Mouse (Mus musculus) testis, postnatal 10 days (tissue): Measurements from ENCODE around the gene Gfpt1.
"Not testable (repeated sequence)": the region's sequence is repeated elsewhere in the genome, so short reads cannot be mapped to it uniquely, and the experiment has no call there.

Experiments
- DNase-seq: peaks from one replicate; pipeline ENCODE4 v3.0.0; 2021; ENCODE audit warnings: low spot score

Gene Gfpt1

DNA sequence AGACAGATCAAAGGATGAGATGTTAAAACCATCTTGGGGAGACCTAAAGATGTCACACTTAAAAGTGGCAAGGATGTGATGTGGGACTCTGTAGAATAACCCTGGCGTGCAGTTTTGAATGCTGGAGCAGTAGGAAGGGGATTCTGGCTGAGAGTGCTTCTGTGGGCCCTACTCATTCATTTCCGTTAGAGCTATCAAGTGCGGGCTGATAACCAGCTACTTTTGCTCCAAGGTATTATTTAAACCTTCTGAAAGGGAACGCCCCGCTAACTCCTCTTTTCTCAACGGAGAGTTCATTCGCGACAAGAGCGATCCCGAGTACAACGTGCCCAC lies 676 bp upstream of the Gfpt1 start:
- no peak for DNase-seq

DNA sequence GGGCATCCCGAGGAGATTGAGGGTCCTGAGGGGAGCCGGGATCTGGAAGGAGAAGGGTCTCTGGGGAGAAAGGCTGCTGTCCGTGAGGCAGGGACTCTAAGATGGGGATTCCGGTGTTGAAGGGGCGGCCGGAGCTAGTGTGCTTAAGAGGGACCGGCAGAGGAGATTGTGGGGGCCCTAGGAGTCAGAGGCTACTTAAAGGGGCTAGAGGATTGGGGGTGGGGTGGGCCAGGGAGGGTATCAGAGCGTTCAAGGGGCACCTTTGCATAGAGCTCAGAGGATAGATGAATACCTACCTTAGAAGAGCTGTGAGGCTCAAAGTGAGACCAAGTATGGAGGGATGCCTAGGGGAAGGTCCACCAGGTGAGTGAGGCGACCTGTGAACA lies 478 bp downstream of the Gfpt1 start:
- DNase-seq, result no peak

DNA sequence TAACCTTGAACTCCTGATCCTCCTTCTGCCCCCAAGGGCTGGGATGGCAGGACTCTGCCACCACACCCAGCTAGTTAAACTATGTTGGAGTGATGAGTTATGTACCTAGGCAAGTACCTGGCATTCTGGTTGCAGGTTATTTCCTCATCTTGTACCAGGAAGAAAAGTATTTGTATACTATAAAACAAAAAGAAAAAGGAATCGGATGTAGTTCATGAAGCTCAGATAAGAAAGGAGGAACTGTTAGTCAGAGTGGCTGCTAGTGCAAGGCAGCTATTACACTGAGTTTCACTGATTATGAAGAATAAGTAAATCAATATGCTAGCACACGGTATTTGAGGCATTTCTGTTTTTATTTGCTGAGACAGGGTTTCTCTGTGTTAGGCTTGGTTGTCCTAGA lies 2.2 kb downstream of the Gfpt1 start:
- no peak for DNase-seq

DNA sequence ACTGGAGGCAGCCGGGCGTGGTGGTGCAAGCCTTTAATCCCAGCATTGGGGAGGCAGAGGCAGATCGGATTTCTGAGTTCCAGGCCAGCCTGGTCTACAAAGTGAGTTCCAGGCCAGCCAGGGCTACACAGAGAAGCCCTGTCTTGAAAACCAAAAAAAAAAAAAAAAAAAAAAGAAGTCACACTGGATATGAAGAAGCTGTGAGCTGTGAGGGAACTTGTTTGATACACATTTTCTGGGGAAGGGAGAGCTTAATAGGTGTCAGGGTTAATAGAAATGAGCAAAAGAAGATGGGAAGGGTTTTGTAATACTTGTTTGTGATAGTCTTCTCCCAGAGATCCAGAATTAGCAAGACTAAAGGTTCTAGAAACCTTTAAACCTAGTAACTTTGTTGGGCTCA lies 2.9 kb downstream of the Gfpt1 start:
- no peak for DNase-seq

DNA sequence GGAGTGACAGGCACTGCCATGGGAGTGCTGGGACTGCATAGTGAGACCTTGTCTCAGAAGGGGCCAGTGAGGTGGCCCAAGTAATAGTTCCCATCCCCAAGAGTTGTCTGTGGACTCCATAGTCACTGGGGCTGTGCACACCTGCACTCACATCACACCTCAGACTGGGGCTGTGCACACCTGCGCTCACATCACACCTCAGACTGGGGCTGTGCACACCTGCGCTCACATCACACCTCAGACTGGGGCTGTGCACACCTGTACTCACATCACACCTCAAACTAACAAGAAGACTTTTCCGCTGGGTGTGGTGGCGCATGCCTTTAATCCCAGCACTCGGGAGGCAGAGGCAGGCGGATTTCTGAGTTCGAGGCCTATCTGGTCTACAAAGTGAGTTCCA lies 6.1 kb downstream of the Gfpt1 start:
- DNase-seq, result not testable (repeated sequence)

DNA sequence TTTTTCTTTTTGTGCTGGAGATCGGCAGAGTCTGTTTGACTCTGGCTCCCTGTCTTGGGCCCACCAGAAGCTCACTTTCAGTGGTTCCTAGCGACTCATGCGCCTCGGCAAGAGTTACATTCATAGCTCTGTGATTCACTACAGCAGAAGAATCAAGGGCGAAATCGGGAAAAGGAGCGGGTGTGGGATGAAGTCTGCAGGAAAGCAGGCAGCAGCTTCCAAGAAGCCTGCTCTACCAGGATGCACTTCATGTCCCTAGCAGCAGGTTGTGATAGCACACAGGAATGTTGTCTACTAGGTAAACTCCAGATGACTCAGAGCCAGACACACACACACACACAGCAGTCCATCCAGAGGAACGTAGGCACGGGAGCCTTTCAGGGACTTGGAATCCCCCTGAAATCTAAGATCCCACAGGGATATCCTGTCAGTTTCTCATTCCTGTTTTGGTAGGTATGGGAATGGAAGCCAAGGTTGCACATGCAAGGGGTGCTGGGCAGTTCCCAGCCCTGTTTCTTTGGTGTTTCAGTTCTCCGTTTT lies 9.3 kb downstream of the Gfpt1 start:
- no peak for DNase-seq

DNA sequence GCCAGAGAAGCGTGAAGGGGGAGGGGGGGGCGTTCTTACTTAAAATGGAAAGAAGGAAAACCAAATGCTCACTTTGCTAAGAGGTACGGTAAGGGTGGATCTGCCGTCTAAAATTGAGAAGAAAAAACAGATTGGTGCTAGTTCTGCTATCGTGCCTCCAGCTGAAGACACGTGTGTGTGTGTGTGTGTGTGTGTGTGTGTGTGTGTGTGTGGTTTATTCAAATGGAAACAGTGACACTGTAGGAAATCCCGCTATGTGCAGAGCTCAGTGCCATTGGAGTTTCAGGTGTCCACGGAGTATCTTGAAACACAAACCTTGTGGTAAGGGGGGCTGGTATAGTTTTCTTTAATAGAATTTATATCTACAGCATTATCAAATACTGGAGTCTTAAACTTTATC lies 11.5 kb downstream of the Gfpt1 start:
- no peak for DNase-seq

DNA sequence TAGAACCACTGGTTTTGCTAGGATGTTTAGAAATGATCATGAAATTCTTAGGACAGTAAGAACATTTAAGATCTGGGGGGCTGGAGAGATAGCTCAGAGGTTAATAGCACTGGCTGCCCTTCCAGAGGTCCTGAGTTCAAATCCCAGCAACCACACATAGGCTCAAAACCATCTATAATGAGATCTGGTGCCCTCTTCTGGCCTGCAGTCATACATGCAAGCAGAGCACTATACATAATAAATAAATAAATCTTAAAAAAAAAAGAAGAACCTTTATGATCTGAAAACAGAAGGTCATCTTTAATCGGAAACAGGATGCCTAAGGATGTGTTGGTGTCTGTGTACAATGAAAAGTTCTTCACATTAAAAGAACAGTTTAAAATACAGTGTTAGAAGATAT lies 17.1 kb downstream of the Gfpt1 start:
- no peak for DNase-seq

DNA sequence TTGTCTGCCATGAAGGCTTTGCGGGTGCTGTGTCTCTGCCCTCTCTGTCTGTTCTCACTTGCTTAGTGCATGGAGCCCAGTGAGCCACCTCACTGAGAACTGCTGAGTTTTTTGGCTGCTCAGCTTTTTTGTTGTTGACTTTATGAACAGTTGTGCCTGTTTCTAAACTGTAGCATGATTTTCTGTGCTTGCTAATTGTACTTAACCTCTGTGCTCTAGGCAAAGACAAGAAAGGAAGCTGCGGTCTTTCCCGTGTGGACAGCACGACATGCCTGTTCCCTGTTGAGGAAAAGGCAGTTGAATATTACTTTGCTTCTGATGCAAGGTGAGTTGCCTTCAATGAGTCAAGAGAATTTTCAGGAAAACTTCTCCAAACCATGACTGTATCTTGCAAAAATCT lies 20.9 kb downstream of the Gfpt1 start:
- no peak for DNase-seq

DNA sequence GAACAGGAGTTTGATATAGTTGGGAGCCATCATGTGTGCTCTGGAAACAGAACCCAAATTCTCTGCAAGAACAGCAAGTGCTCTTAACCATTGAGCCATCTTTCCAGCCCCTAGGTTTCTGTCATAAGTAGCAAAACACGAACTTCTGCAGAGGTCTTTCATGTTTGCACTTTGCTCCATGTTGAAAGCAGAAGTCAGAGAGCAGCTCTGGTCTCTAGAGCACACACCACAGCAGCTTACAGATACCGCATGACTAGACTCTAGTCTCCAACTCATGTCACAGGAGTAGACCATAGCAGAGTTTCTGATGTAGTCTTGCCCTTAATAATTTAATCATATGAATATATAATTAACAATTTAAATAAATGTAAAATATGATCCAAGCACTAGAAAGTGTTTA lies 25.6 kb downstream of the Gfpt1 start:
- no peak for DNase-seq

DNA sequence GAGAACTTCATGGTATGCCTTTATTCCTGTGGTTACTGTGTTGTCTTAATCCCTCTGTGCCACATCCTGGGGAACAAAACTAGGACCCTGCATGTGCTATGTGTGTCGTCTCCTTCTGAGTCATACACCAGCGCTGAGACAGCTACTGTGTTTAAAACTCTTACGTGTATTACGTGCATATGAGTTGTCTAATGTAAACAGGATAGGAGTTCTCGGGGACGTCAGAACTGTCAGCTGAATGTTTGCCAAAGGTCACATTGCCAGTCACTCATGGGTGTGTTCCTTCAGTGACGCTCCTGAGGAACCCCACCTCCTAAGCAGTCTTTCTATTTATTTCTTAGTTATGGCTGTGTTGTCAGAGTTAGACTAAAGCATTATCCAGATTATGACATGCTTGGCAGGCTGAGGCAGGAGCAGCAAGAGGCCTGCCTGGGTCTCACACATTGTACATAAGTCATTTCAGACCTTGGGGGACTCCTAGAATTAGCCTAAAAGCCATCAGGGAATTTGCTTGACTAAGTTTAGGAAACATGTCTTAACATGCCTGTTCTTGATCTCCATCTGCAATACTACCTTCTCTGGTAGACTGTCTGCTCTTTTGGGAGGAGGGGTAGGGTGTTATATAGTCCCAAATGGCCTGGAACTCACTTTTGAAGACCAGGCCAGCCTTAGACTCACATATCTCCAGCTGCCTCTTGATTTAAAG lies 26.7 kb downstream of the Gfpt1 start:
- no peak for DNase-seq

DNA sequence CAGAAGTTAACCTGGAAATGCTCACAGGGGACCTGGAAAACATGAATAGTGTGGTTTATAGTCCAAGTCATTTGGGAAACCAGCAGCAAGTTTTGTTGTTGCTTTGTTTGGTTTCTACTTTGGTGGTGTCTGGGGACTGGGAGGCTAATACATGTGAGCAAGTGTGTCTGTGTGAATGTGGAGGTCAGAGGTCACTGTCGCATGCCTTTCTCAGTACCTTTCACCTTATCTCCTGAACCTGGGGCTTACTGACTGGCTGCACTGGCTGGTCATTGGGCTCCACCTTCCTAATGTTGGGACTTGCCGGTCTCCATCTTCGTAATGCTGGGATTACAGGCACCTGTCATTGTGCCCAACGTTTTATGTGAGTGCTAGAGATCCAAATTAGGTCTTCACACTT lies 28.0 kb downstream of the Gfpt1 start:
- DNase-seq, result no peak

DNA sequence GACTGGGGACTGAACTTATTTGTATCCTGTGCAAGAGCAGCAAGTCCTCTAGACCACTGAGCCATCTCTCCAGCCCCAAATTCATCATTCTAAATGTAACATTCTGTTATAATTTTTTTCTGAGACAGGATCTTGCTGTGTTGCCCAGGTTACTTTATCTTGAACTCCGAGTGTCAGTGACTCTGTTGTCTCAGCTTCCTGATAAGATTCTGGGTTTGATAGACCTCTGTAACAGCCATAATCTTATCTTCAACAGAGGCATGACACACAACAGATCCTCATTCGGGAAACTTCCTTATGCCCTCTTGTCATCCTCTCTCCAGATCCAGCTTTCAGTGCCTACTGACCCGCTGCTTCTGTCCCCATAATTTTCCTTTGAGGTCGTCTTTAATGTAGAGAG lies 30.1 kb downstream of the Gfpt1 start:
- no peak for DNase-seq

DNA sequence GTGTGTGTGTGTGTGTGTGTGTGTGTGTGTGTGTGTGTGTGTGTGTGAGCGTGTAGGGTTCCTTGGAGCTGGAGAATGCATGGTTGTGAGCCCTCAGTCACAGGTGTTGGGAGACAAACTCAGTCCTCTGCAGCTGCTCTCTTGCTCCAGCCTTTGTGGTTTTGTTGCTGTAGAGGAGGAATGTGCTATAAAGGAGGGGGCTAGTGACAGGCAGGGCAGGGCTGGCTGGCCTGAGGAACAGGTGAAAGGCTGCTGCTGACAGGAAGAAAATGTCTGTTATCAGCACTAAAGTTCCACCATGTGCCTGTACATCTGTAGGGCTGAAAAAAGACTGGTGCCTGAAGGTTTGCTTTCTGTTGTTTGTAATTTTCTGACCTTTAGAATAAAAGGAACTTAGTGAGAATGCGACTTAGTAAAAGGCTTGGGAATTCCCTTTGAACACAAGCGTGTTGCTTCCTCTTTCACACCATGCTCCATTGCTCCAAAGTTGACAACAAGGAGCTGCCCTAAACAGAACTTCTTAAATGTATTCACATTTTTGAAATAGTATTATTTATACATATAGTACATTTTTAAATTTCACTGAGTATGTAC lies 32.5 kb downstream of the Gfpt1 start:
- no peak for DNase-seq

DNA sequence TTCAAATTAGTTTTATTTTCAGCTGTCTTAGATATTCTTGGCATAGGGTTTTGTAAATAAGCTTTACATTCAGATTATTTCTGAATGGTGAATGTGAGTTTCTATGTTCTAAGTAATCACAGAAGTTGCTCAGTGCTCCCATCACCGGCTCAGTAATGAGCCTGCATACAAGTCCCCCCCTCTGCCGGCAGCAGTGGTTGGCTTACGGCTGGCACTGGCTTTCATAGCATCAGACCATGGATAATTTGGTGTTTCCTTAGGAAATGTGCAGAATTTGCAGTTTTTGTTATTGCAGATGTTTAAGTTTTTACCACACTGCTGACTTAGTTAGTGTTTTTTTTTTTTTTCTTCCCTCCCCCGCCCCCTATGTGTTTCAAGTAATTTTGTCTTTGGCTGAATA lies 36.8 kb downstream of the Gfpt1 start:
- no peak for DNase-seq

DNA sequence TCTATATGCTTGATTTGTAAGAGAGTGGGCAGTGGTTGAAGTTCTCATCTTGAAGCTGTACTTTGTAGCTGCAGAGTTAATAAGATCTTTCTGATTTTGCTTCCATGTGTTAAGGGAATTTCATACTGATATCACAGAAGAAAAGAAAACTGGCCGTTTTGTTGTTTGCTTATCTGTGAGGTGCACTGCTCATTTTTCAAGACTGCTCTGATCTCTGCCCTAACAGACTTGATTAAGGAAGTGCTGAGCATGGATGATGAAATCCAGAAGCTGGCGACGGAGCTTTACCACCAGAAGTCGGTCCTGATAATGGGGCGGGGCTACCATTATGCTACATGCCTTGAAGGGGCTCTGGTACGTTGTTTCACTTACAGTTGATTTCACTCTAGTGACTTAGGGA lies 42.4 kb downstream of the Gfpt1 start:
- no peak for DNase-seq

DNA sequence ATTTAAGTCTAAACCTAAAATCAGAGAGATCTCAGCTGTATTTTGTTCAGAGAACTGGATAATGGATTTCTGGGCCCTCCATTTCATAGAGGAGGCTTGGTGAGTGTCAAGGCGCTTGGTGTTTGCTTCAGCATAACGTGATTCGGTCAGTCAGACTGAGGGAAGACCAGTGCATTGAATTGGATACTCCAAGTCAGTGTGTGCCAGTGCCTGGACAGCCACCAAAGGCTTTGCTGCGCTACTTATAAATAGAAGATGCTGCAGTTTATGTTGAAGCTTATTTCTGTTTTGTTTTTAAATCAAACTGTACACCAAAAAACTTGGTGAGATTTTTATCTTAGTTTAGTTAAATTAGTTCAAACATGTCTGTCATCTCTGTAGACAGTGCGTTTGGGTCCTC lies 45.7 kb downstream of the Gfpt1 start:
- DNase-seq, result no peak

DNA sequence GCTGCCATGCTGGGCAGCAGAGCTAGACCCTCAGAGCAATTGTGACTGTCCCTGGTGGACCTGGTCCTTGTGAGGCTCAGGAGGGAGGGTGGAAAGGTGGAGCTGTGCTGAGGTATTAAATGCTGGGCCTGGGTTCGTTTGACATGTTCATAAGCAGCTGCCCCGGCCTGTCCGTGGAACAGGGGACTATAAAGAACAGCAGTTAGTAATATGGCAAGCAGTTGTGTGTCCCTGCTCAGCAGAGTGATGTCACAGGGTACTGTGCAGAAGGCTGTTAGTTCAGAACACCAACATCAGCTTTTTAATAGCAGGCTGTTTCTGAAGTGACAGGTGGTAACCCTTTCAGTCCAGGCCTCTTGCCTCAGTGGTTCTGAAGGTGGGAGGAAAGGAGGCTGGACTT lies 48.2 kb downstream of the Gfpt1 start:
- no peak for DNase-seq

DNA sequence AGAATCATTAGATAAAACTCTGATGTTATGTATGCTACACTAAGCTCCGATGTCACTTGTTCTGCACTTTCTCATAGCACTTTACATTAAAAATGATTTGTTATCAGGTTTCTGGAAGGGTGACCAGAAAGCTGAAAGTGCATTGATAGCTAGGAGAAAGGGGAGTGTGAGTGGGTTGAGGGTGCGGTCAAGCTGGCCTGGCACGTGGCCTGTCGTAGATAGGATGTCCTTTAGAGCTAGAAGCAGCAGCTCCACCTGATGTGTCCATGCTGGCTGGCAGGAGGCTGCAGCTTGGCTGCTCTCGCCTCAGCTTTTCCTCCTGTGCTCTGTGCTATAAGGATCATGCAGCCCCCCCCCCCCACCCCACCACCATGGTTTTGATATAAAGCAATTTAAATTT lies 49.8 kb downstream of the Gfpt1 start:
- no peak for DNase-seq

DNA sequence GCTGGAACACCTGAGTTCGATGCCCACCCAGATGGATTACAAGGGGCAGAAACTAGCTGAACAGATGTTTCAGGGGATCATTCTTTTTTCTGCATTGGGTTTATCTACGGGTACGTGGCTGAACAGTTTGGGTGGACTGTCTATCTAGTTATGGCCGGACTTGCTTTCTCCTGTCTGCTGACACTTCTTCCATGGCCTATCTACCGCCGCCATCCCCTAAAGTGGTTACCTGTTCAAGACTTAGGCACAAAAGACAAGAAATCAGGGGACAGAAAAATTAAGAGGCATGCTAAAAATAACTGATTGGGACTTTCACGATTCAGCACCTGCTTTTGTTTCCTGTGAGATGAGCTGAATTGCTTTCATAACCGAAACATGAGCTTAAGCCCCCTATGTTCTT lies 51.0 kb downstream of the Gfpt1 start:
- DNase-seq, result not testable (repeated sequence)

DNA sequence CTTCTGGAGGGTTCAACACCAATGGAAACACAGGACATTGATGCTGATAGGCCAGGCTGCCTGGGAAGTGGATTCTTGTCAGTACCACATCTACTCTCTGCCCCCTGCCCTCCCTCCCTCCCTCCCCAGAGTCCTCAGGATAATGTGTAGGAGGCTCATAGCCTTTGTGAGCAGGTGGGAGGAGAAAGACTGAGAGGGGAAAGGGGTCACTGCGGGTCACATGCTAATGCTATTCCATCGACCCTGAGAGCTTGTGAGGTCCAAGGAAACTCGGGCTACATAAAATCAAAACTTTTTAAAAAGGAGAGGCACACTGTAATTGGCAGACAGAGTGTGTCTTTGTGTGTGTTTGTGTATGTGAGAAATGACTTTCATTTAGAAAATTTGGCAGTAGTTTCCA lies 56.6 kb downstream of the Gfpt1 start:
- DNase-seq, result peak; percentile 39

DNA sequence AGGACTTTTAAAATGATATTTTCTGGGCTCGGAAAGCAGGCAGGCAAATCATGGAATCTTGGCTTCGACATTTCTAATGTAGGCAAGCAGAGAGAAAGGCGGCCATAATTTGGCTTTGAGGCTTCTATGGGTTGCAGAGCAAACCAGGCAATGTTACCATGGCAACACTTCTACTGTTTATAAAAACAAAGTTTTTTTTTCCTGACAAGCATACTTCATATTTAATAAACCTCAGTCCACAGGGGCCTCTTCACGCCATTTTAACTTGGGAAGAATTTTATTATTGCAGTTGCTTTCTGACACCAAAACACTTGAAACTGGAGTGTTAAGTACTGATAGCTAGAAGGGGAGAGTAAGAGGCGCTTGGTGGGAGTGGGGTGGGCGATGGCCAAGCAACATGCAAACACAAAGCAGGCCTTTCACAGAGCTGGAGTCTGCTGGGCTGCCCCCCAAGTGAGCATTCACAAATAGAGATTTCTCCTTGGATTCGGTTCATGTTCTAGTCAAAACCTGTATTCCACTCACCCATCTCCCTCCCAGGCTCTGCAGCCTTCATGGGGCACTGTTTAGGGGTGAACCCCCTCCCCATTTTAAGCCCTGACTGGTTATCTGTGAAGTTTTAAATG lies 57.1 kb downstream of the Gfpt1 start:
- peak; percentile 41 for DNase-seq

DNA sequence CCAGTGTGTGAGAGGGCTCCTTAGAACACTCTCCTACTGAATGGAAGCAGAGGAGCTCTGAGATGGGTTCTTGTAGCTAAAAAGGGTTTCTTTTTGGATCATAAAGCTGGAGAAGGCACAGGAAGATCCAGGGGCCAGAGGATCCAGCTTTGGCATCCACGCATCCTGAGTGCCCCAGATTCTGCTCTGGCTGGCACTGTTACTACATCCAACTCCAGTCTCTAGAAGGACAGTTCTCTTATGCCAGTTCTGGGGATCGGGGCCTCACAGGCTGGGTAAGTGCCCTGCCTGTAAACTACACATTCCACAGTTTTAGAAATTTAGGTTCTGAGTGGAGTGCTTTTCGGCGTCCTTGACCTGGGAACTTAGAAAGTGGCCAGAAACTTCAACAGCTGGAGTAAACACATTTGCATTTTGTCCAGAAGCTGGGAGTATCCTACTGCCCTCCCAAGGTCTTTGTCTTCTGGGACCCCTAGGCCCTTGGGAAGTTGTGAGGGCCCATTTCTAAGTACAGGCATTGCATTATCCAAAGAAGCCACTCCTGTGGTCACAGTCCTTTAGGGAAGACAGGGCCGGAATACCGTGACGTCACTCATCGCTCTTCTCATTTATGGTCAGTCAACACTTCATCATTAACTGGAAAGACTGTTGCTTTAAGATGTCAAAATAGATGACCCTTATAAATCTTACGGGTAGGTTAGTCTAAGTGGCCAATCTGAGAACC lies 57.8 kb downstream of the Gfpt1 start:
- no peak for DNase-seq
